Mouse (Mus musculus): ENCODE data around the gene 2200002J24Rik. TPM values are rescaled to one million over a fixed set of nuclear protein-coding genes. Genes with fewer than 3 reads are reported as not detected.
"Not testable (repeated sequence)": the region's sequence is repeated elsewhere in the genome, so short reads cannot be mapped to it uniquely, and the experiment has no call there.

2200002J24Rik gene
- polyA plus RNA-seq, 1 experiment: not detected

- no peak for TF ChIP-seq GATA1 (IDR thresholded peaks at IDR 0.05; ENCODE audit: low read length)
These were observed 18.4 kb downstream of the 2200002J24Rik start for GRCm38 (mm10) chr7:30717006-30717715.

DNA sequence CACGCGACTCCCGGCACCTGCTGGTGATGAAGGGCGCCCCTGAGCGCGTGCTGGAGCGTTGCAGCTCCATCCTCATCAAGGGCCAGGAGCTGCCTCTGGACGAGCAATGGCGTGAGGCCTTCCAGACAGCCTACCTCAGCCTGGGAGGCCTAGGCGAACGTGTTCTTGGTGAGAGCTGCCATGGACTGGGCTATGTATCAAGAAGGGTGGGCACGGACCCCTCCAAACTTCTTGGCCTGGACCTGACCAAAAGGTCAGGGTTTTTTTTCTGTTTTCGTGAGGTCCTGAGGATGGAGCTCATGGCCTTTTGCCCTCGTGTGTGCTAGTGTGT lies 19.0 kb downstream of the 2200002J24Rik start:
- no peak for TF ChIP-seq GATA1 (IDR thresholded peaks at IDR 0.05; ENCODE audit: low read length)

DNA sequence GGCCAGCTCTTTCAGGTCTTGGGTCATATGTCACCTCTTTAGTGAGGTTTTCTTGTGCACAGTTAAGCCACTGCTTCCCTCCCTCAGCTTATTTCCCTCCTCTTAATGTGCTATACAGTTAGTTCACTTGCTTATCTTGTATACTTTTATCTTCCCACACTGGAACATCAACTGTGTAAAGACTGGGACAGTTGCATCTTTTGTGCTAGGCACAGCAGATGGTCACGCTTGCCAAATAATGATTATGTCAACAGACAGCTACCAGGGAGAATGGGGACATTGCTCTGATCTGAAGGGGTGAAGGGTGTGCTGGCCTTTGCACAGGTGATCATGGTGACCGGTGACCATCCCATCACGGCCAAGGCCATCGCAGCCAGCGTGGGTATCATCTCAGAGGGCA lies 20.9 kb downstream of the 2200002J24Rik start:
- TF ChIP-seq GATA1 (IDR thresholded peaks at IDR 0.05; ENCODE audit: low read length): no peak

DNA sequence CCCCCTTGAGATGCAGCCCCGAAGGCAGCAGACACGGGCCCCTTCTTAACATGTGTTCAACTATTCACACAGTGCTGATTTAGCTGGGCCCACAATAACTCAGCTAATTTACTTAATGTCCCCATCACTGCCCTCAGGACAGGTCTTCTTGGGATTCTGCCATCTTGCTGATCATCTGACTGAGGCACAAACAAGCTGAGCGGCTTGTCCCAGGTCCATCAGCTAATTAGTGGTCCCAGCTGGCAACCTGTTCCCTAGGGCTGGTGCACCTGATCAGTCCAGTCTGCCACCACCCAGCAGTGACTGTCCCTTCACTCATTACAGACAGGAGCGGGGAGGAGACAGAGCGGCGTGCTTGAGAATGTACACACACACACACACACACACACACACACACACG lies 22.6 kb downstream of the 2200002J24Rik start:
- TF ChIP-seq GATA1 (IDR thresholded peaks at IDR 0.05; ENCODE audit: low read length): no peak

DNA sequence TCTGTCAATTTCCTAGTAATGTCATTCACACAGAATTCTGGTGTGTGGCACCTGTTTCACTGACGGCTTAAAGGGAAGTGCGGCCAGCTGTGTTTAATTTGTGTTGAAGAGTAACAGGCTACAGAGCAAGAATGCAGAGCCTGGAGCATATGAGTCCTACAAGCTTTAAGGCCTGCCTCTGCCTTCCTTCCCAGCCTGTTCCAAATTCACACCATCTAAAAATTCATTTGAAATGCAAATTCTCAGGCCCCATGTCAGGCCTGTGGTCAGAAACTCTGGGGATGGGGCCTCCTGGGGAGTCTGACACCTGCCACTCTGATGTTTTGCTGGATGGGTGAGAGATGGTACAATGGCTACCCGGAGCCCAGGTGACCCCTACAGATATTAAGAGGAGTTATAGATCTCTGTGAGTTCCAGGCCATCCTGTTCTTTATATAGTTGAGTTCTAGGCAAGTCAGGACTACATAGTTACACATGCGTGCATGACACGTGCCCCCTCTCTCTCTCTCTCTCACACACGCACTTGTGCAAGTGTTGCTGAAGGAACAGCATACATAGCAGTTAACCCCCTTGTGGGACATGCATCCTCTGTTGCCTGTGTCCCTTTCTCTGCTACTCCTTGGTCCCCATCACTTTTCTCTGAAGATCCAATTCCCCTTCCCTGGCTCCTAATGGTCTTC lies 24.7 kb downstream of the 2200002J24Rik start:
- TF ChIP-seq GATA1 (IDR thresholded peaks at IDR 0.05; ENCODE audit: low read length): no peak

- no peak for TF ChIP-seq GATA1 (IDR thresholded peaks at IDR 0.05; ENCODE audit: low read length)
These were observed 29.5 kb downstream of the 2200002J24Rik start for GRCm38 (mm10) chr7:30728214-30728613.

DNA sequence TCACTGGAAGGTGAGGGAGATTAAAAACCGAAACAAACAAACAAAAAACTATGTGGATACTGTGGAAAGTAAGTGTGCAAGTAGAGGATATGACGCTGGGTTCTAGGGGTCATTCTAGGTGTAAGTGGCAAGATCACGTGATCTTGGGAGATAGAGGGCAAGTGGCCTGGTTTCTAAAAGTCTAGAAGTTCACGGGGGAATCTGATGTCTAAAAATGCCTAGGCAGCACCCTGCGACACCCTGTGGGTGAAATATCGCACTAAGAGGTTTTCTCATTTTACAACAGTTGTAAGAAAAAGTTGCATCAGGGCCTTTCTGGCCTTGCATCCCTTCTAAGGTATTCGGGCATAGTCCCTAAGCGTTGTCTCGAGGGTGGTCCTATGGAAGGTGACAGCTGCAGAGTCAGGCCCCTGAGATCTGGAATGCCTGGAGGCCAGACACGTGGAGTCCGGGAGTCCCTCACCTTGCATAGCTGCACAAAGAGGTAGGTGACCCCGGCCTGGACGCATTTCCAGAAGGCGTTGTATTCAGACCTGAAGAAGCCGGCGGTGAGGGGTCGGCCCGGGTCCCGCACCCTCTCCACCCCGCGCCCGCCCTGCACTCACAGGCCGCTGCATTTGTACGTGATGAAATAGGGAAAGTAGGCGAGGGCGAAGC lies 30.1 kb downstream of the 2200002J24Rik start:
- no peak for TF ChIP-seq GATA1 (IDR thresholded peaks at IDR 0.05; ENCODE audit: low read length)

- TF ChIP-seq GATA1 (IDR thresholded peaks at IDR 0.05; ENCODE audit: low read length): no peak
These were observed 30.8 kb downstream of the 2200002J24Rik start, which contains the start of gene Tmem147 for GRCm38 (mm10) chr7:30729396-30730063. Gene Tmem147 (minus strand): TSS chr7:30729540.

GRCm38 (mm10) chr7:30736211-30736610 lies 37.5 kb downstream of the 2200002J24Rik start:
- no peak for TF ChIP-seq GATA1 (IDR thresholded peaks at IDR 0.05; ENCODE audit: low read length)

DNA sequence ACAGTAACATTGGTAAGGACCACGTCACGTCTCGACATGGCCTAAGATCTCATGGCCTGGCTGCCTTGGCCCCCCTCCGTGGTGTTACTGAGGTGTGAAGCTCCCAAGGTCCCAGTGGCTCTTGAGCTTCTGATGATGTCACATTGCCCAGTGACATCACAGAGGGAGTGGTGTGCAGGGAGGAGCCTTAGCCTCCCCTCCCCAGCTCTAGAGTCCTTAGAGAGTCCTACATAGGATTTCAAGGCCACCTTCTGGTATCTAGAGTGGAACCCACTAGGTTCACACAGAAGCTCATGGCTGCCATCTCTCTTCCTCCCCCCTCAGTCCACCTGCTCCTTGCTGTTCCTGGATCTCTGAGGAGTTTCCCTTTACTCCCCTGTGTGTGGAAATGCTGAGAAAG lies 44.9 kb downstream of the 2200002J24Rik start, which contains the start of gene Gapdhs:
Gapdhs (minus strand) TSS at position 65 of the 400 bp plus-strand sequence.
- not testable (repeated sequence) for TF ChIP-seq GATA1 (IDR thresholded peaks at IDR 0.05; ENCODE audit: low read length)

- no peak for TF ChIP-seq GATA1 (IDR thresholded peaks at IDR 0.05; ENCODE audit: low read length)
These were observed 45.4 kb downstream of the 2200002J24Rik start for GRCm38 (mm10) chr7:30744022-30744598.

GRCm38 (mm10) chr7:30747525-30748204 lies 48.9 kb downstream of the 2200002J24Rik start:
- TF ChIP-seq GATA1 (IDR thresholded peaks at IDR 0.05; ENCODE audit: low read length): no peak

Other genes starting within 250 kb of the 2200002J24Rik start
- gene Kirrel2, start 241.2 kb upstream of the 2200002J24Rik start, polyA plus RNA-seq (2012): not detected in 2 replicates
- not detected in 2 replicates for gene Nphs1, start 240.6 kb upstream of the 2200002J24Rik start, polyA plus RNA-seq (2012)
- gene Prodh2, start 205.3 kb upstream of the 2200002J24Rik start, polyA plus RNA-seq (2012): not detected in 2 replicates
- 70.2 and 78.5 TPM in 2 replicates for gene Arhgap33, start 163.9 kb upstream of the 2200002J24Rik start, polyA plus RNA-seq (2012)
- 17.1 and 19.6 TPM in 2 replicates for gene Hspb6, start 146.7 kb upstream of the 2200002J24Rik start, polyA plus RNA-seq (2012)
- 32.5 and 41.8 TPM in 2 replicates for gene Proser3, start 146.6 kb upstream of the 2200002J24Rik start, polyA plus RNA-seq (2012)
- gene Lin37, start 139.1 kb upstream of the 2200002J24Rik start, polyA plus RNA-seq (2012): 145 and 158 TPM in 2 replicates
- 85.2 and 111 TPM in 2 replicates for gene U2af1l4, start 135.6 kb upstream of the 2200002J24Rik start, polyA plus RNA-seq (2012)
- 2.4 and 5.3 TPM in 2 replicates for gene Gm49396, start 135.6 kb upstream of the 2200002J24Rik start, polyA plus RNA-seq (2012)
- 49.9 and 57.2 TPM in 2 replicates for gene Psenen, start 135.3 kb upstream of the 2200002J24Rik start, polyA plus RNA-seq (2012)
- 3.7 and 8.3 TPM in 2 replicates for gene Igflr1, start 133.5 kb upstream of the 2200002J24Rik start, polyA plus RNA-seq (2012)
- gene Kmt2b, start 110.2 kb upstream of the 2200002J24Rik start, polyA plus RNA-seq (2012): 137 and 147 TPM in 2 replicates
- 0.31 and 0.49 TPM in 2 replicates for gene Zbtb32, start 100.0 kb upstream of the 2200002J24Rik start, polyA plus RNA-seq (2012)
- 1.4 and 2.7 TPM in 2 replicates for gene Upk1a, start 86.1 kb upstream of the 2200002J24Rik start, polyA plus RNA-seq (2012)
- 98.1 and 264 TPM in 2 replicates for gene Cox6b1, start 72.8 kb upstream of the 2200002J24Rik start, polyA plus RNA-seq (2012)
- not detected in 2 replicates for gene Etv2, start 63.1 kb upstream of the 2200002J24Rik start, polyA plus RNA-seq (2012)
- 415 and 519 TPM in 2 replicates for gene Rbm42, start 48.6 kb upstream of the 2200002J24Rik start, polyA plus RNA-seq (2012)
- 38.7 and 69.6 TPM in 2 replicates for gene Haus5, start 33.9 kb upstream of the 2200002J24Rik start, polyA plus RNA-seq (2012)
- not detected in 2 replicates for gene Pmis2, start 27.3 kb upstream of the 2200002J24Rik start, polyA plus RNA-seq (2012)
- gene Atp4a, start 13.3 kb downstream of the 2200002J24Rik start, polyA plus RNA-seq (2012): not detected in 2 replicates
- gene Tmem147, start 30.6 kb downstream of the 2200002J24Rik start, polyA plus RNA-seq (2012): 197 and 201 TPM in 2 replicates
- gene Gapdhs, start 44.8 kb downstream of the 2200002J24Rik start, polyA plus RNA-seq (2012): not detected in 2 replicates
- 5.3 and 6.4 TPM in 2 replicates for gene Sbsn, start 52.5 kb downstream of the 2200002J24Rik start, polyA plus RNA-seq (2012)
- 0.17 TPM in 1 of 2 replicates, not detected in the other for gene Dmkn, start 64.8 kb downstream of the 2200002J24Rik start, polyA plus RNA-seq (2012)
- not detected in 2 replicates for gene Krtdap, start 89.0 kb downstream of the 2200002J24Rik start, polyA plus RNA-seq (2012)
- gene Ffar2, start 124.8 kb downstream of the 2200002J24Rik start, polyA plus RNA-seq (2012): not detected in 2 replicates
- not detected in 2 replicates for gene Ffar3, start 157.3 kb downstream of the 2200002J24Rik start, polyA plus RNA-seq (2012)
- gene Ffar1, start 162.6 kb downstream of the 2200002J24Rik start, polyA plus RNA-seq (2012): not detected in 2 replicates
- gene Cd22, start 181.4 kb downstream of the 2200002J24Rik start, polyA plus RNA-seq (2012): not detected in 2 replicates
- not detected in 2 replicates for gene Mag, start 215.9 kb downstream of the 2200002J24Rik start, polyA plus RNA-seq (2012)
- not detected in 2 replicates for gene Hamp2, start 225.8 kb downstream of the 2200002J24Rik start, polyA plus RNA-seq (2012)
- gene Hamp, start 245.1 kb downstream of the 2200002J24Rik start, polyA plus RNA-seq (2012): not detected in 2 replicates